Mouse (Mus musculus): ENCODE measurements around the gene Tesk1. TPM values are rescaled to one million over a fixed set of nuclear protein-coding genes. Genes with fewer than 3 reads are reported as not detected.

The Tesk1 gene
- polyA plus RNA-seq, 1 experiment from 2014 or later, result 8.0 TPM

GRCm38 (mm10) chr4:43406162-43406971 lies 35.4 kb upstream of the Tesk1 start:
- peak; percentile 84 for TF ChIP-seq CTCF (IDR thresholded peaks at IDR 0.05)
- peak; percentile 89 for TF ChIP-seq EP300 (IDR thresholded peaks at IDR 0.05)
- Histone ChIP-seq H3K27ac (ENCODE audit: low read length) (peak overlapping the region; percentile 96), H3K36me3 (ENCODE audit: insufficient read depth, low read length) (no peaks in the 10 kb centered on the region), H3K4me1 (ENCODE audit: insufficient read depth, low read depth, low read length) (peaks cover 30% of the 10 kb centered on the region), H3K9me3 (ENCODE audit: low read length) (no peaks in the 10 kb centered on the region), H3K4me3 (ENCODE audit: low read depth, low read length) (peak overlapping the region; percentile 41), H3K4me2 (replicated peaks; ENCODE audit: low read depth, low read length) (peak overlapping the region; percentile 62), H3K27me3 (replicated peaks; ENCODE audit: insufficient read depth, low read length) (no peaks in the 10 kb centered on the region), H3K9ac (replicated peaks; ENCODE audit: low read depth) (peak overlapping the region; percentile 41)
- 3% methylated on average over 26 of the region's 28 CpGs for WGBS
- peak; percentile 98 for DNase-seq (ENCODE audit: low spot score)
- peak; percentile 95 for ATAC-seq

- DNase-seq (ENCODE audit: low spot score) (no peak), ATAC-seq (no peak)
- 65% methylated on average over 12 of the region's 12 CpGs for WGBS
- H3K4me3 ChIP-seq (ENCODE audit: low read depth, low read length), result peak overlapping the region; percentile 41
- H3K9ac ChIP-seq (replicated peaks; ENCODE audit: low read depth), result peak overlapping the region; percentile 41
- H3K4me1 ChIP-seq (ENCODE audit: insufficient read depth, low read depth, low read length), result peaks cover 21% of the 10 kb centered on the region
- no peaks in the 10 kb centered on the region for H3K9me3 ChIP-seq (ENCODE audit: low read length)
- peak overlapping the region; percentile 62 for H3K4me2 ChIP-seq (replicated peaks; ENCODE audit: low read depth, low read length)
- H3K27ac ChIP-seq (ENCODE audit: low read length), result peak overlapping the region; percentile 96
- H3K27me3 ChIP-seq (replicated peaks; ENCODE audit: insufficient read depth, low read length), result no peaks in the 10 kb centered on the region
- no peaks in the 10 kb centered on the region for H3K36me3 ChIP-seq (ENCODE audit: insufficient read depth, low read length)
- TF ChIP-seq CTCF (IDR thresholded peaks at IDR 0.05) (peak; percentile 28; the same call in 1 of the 2 replicates), EP300 (IDR thresholded peaks at IDR 0.05) (no peak)
These were observed 34.4 kb upstream of the Tesk1 start for GRCm38 (mm10) chr4:43407071-43407920.

- no peak for DNase-seq (ENCODE audit: low spot score)
- Histone ChIP-seq H3K9ac (replicated peaks; ENCODE audit: low read depth) (no peak overlapping the region), H3K27ac (ENCODE audit: low read length) (no peak overlapping the region), H3K4me1 (ENCODE audit: insufficient read depth, low read depth, low read length) (peaks cover 23% of the 10 kb centered on the region), H3K9me3 (ENCODE audit: low read length) (no peaks in the 10 kb centered on the region), H3K27me3 (replicated peaks; ENCODE audit: insufficient read depth, low read length) (no peaks in the 10 kb centered on the region), H3K4me3 (ENCODE audit: low read depth, low read length) (no peak overlapping the region), H3K4me2 (replicated peaks; ENCODE audit: low read depth, low read length) (no peak overlapping the region), H3K36me3 (ENCODE audit: insufficient read depth, low read length) (peaks cover 24% of the 10 kb centered on the region)
- WGBS, result 92% methylated on average over 14 of the region's 14 CpGs
- ATAC-seq, result no peak
- TF ChIP-seq EP300 (IDR thresholded peaks at IDR 0.05), result no peak
- TF ChIP-seq CTCF (IDR thresholded peaks at IDR 0.05), result no peak
These were observed 27.0 kb upstream of the Tesk1 start for GRCm38 (mm10) chr4:43414761-43415160.

- WGBS, result 87% methylated on average over 29 of the region's 29 CpGs
- no peak for TF ChIP-seq CTCF (IDR thresholded peaks at IDR 0.05)
- TF ChIP-seq EP300 (IDR thresholded peaks at IDR 0.05), result no peak
These were observed 26.3 kb upstream of the Tesk1 start for GRCm38 (mm10) chr4:43415221-43416070.

GRCm38 (mm10) chr4:43416071-43416490 lies 25.7 kb upstream of the Tesk1 start:
- no peak overlapping the region for H3K4me2 ChIP-seq (replicated peaks; ENCODE audit: low read depth, low read length)
- H3K27ac ChIP-seq (ENCODE audit: low read length), result peak overlapping the region; percentile 9; the same call in 1 of the 2 replicates
- no peak overlapping the region for H3K4me3 ChIP-seq (ENCODE audit: low read depth, low read length)
- H3K9ac ChIP-seq (replicated peaks; ENCODE audit: low read depth), result no peak overlapping the region
- no peak for TF ChIP-seq EP300 (IDR thresholded peaks at IDR 0.05)
- no peak for TF ChIP-seq CTCF (IDR thresholded peaks at IDR 0.05)
- DNase-seq (ENCODE audit: low spot score) (no peak), ATAC-seq (no peak)
- WGBS, result 94% methylated on average over 22 of the region's 22 CpGs
- no peaks in the 10 kb centered on the region for H3K27me3 ChIP-seq (replicated peaks; ENCODE audit: insufficient read depth, low read length)
- H3K9me3 ChIP-seq (ENCODE audit: low read length), result no peaks in the 10 kb centered on the region
- H3K4me1 ChIP-seq (ENCODE audit: insufficient read depth, low read depth, low read length), result peaks cover 27% of the 10 kb centered on the region
- peaks cover 24% of the 10 kb centered on the region for H3K36me3 ChIP-seq (ENCODE audit: insufficient read depth, low read length)

More at GRCm38 (mm10) chr4:43415221-43416070, 26.3 kb upstream of the Tesk1 start:
- Histone ChIP-seq H3K27me3 (replicated peaks; ENCODE audit: insufficient read depth, low read length) (no peaks in the 10 kb centered on the region), H3K9ac (replicated peaks; ENCODE audit: low read depth) (no peak overlapping the region), H3K36me3 (ENCODE audit: insufficient read depth, low read length) (peaks cover 24% of the 10 kb centered on the region), H3K4me1 (ENCODE audit: insufficient read depth, low read depth, low read length) (peaks cover 27% of the 10 kb centered on the region), H3K27ac (ENCODE audit: low read length) (peak overlapping the region; percentile 9; the same call in 1 of the 2 replicates), H3K9me3 (ENCODE audit: low read length) (no peaks in the 10 kb centered on the region), H3K4me3 (ENCODE audit: low read depth, low read length) (no peak overlapping the region), H3K4me2 (replicated peaks; ENCODE audit: low read depth, low read length) (no peak overlapping the region)
- ATAC-seq, result no peak
- no peak for DNase-seq (ENCODE audit: low spot score)

All from lung, postnatal 0 days (tissue).